Mouse (Mus musculus): ENCODE results near the gene Atp2b2.

GRCm38 (mm10) chr6:113855581-113855980, 186.8 kb downstream of the Atp2b2 start:
- TF ChIP-seq CTCF (IDR thresholded peaks at IDR 0.05; ENCODE audit: low read depth, low read length): no peak
- no peak for TF ChIP-seq POLR2A (IDR thresholded peaks at IDR 0.05; ENCODE audit: borderline replicate concordance, low read depth, low read length)

All from bone marrow macrophage, adult 2 months (primary cell).